Mouse (Mus musculus) liver, adult 2 months (tissue): Measurements from ENCODE around the gene Amigo3. TPM values are rescaled to one million over a fixed set of nuclear protein-coding genes. Genes with fewer than 3 reads are reported as not detected.
"Not testable (repeated sequence)": the region's sequence is repeated elsewhere in the genome, so short reads cannot be mapped to it uniquely, and the experiment has no call there.

Experiments used
- DNase-seq: peaks from one replicate; pipeline ENCODE4 v3.0.0-alpha.2; 2011; ENCODE audit warnings: low read depth, low spot score; ENCODE audit errors: extremely low read depth
- H3K27ac ChIP-seq: fragments of 200-500 bp; replicated peaks from 2 replicates; pipeline ENCODE4 v1.5.1; 2012; ENCODE audit warnings: low read depth, mild to moderate bottlenecking, control low read depth, inconsistent platforms, low read length; ENCODE audit not compliant: insufficient read depth
- H3K27me3 ChIP-seq: fragments of 200-500 bp; 2 replicates; pipeline ENCODE4 v1.6.1; 2012; ENCODE audit warnings: mild to moderate bottlenecking, moderate library complexity, low read length, inconsistent platforms; ENCODE audit not compliant: control insufficient read depth, insufficient read depth
- H3K36me3 ChIP-seq: fragments of 200-500 bp; 2 replicates; pipeline ENCODE4 v1.6.1; 2012; ENCODE audit warnings: low read length, inconsistent platforms; ENCODE audit not compliant: control insufficient read depth, insufficient read depth
- H3K4me1 ChIP-seq: fragments of 200-500 bp; 2 replicates; pipeline ENCODE4 v1.6.1; 2011; ENCODE audit warnings: low read length; ENCODE audit not compliant: control insufficient read depth, insufficient read depth
- H3K4me3 ChIP-seq: fragments of 200-500 bp; 2 replicates; pipeline ENCODE4 v1.5.1; 2011; ENCODE audit warnings: low read depth, mild to moderate bottlenecking, control low read depth, low read length, moderate library complexity; ENCODE audit not compliant: insufficient read depth
- H3K79me2 ChIP-seq: fragments of 200-500 bp; 2 replicates; pipeline ENCODE4 v1.6.1; 2012; ENCODE audit warnings: inconsistent platforms, mild to moderate bottlenecking, low read length, moderate library complexity; ENCODE audit not compliant: control insufficient read depth, insufficient read depth
- H3K9ac ChIP-seq: fragments of 200-500 bp; 2 replicates; pipeline ENCODE4 v1.6.1; 2012; ENCODE audit warnings: low read depth, mild to moderate bottlenecking, control low read depth, inconsistent platforms, low read length
- CTCF ChIP-seq: fragments of 200-500 bp; IDR thresholded peaks from 2 replicates; pipeline ENCODE4 v1.5.1; 2011; ENCODE audit warnings: low read depth, low read length, control low read depth
- POLR2A ChIP-seq: fragments of 200-500 bp; IDR thresholded peaks from 2 replicates; pipeline ENCODE4 v1.6.1; 2011; ENCODE audit warnings: low read length, control low read depth; ENCODE audit not compliant: insufficient read depth; ENCODE audit errors: extremely low read depth
- WGBS: fragments of 180-500 bp; shearing (Covaris S2); methylation state at CpG from one replicate; pipeline ENCODE4 v1.1.7; 2018; 5-methylcytosine and 5-hydroxymethylcytosine counted together
- polyA plus RNA-seq: library from polyadenylated mRNA; depleted of rRNA; stranded (reverse); fragments of >200 nt; gene quantifications from 2 replicates; pipeline ENCODE4 v1.2.3, GENCODE M21; 2012; rRNA removed
- total RNA-seq: library from RNA; depleted of rRNA; stranded (reverse); fragments of >200 nt; gene quantifications from 2 replicates; pipeline ENCODE4 v1.2.3, GENCODE M21; 2014; rRNA removed

Gene Amigo3
- total RNA-seq (0.37 and 0.47 TPM in 2 replicates), polyA plus RNA-seq (1.2 and 2.8 TPM in 2 replicates)

DNA sequence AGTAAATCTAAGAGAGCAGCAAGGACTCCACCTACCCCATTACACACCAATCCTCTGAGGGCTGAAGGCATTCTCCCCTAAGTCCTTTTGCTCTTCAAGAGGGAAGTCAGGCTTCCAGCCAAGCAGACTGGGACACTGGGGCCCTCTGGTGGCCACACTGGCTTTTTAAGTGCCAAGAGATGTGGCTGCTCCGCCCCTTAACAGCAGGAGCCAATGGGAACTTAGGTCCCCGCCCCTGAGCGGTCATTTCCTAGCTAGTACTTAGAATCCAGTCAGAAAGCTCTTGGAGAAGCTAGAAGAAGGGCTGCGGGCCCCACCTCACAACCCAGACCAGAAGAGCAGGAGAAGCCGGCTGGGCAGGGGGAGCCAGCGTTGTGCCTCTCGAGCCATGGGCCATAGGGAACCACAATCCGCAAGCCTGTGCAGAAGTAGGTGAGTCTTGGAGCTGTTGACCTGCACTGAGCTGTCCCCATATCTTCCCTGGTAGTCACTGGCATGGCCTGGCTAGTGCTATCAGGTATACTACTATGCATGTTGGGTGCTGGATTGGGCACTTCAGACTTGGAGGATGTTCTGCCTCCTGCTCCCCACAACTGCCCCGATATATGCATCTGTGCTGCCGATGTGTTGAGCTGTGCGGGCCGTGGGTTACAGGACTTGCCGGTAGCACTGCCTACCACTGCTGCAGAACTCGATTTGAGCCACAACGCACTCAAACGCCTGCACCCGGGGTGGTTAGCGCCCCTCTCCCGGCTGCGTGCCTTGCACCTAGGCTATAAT is at the start of gene Amigo3:
Amigo3 (plus strand) TSS at position 275 of the 780 bp plus-strand sequence.
- Histone ChIP-seq H3K27ac (no peak within 1 kb of the TSS), H3K27me3 (no peaks in the 10 kb centered on the region), H3K79me2 (peaks cover 4% of the 10 kb centered on the region; the same call in 1 of the 2 replicates), H3K4me3 (no peak within 1 kb of the TSS), H3K4me1 (peaks cover 41% of the 10 kb centered on the region), H3K9ac (no peak within 1 kb of the TSS), H3K36me3 (peaks cover 3% of the 10 kb centered on the region; the same call in 1 of the 2 replicates)
- TF ChIP-seq POLR2A: no peak
- peak; percentile 92 for TF ChIP-seq CTCF
- WGBS: 55% methylated on average over 20 of the region's 20 CpGs
- DNase-seq: peak; percentile 89

DNA sequence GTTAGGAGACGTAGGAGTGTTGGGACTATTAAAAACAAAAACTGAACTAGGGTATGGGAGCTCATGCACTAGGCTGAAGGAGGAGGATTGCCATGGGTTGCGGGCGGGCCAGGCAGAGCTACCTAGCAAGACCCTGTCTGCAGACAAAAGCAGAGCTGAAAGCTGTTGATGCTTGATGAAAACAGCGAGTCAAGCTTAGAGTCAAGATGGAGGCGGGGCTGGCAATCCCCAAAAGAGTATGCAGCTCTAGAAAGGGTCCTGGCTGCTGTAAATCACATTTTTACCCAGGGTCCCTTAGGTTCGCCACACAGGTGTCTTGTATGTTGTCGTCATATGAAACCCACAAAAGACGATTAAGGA is 49.4 kb upstream of the Amigo3 start:
- Histone ChIP-seq H3K4me1 (peaks cover 19% of the 10 kb centered on the region), H3K27me3 (no peaks in the 10 kb centered on the region), H3K4me3 (peak overlapping the region; percentile 91; the same call in 1 of the 2 replicates), H3K79me2 (peaks cover 25% of the 10 kb centered on the region; the same call in 1 of the 2 replicates), H3K27ac (no peak overlapping the region; the same call in 1 of the 2 replicates), H3K36me3 (no peaks in the 10 kb centered on the region), H3K9ac (peak overlapping the region; percentile 58)
- TF ChIP-seq POLR2A (no peak), CTCF (no peak)
- 32% methylated on average over 8 of the region's 8 CpGs for WGBS
- no peak for DNase-seq

DNA sequence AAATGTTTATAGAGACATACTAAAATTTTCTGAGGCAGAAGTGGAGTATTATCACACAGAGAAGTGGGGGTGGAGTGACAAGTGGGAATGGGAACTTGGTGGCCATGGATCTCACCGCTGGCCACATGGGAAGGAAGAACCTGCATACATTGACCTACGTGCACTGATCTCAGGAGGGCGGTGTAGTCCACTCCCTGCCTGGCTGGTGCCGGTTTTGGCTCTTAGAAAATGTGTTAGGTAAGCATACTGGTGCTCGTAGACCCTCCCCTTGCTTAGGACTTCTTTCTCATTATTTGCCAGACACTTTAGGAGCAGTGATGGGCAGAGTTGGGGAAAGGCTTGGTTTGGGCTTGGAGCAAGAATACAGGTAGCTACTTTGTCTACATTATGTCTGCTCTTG is 44.9 kb upstream of the Amigo3 start:
- H3K4me3 ChIP-seq: no peak overlapping the region
- H3K27me3 ChIP-seq: no peaks in the 10 kb centered on the region
- no peak for DNase-seq
- no peaks in the 10 kb centered on the region for H3K36me3 ChIP-seq
- no peak overlapping the region for H3K9ac ChIP-seq
- TF ChIP-seq POLR2A (no peak), CTCF (no peak)
- H3K4me1 ChIP-seq: peaks cover 20% of the 10 kb centered on the region
- WGBS: 74% methylated on average over 5 of the region's 5 CpGs
- H3K79me2 ChIP-seq: peaks cover 32% of the 10 kb centered on the region; the same call in 1 of the 2 replicates
- H3K27ac ChIP-seq: no peak overlapping the region

DNA sequence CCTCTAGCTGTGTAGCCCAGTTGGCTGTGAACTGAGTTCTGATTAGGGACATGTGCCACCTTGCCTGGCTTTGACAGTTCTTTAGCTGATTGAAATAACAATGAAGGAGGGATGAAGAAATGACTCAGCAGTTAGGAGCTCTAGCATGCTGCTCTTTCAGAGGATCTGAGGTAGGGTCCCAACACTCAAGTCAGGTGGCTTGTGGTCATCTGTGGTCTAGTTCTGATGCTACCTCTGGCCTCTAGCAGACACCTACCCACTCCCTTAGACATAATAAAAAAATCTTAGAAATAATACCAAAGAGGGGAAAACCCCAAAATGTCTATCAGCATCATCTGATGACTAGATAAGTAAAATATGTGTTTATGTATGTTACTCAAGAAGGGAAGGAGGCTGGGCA is 42.6 kb upstream of the Amigo3 start:
- Histone ChIP-seq H3K79me2 (peaks cover 26% of the 10 kb centered on the region; the same call in 1 of the 2 replicates), H3K36me3 (0 out of 2 replicates have a peak, but pooled peaks cover 3% of the 10 kb centered on the region), H3K9ac (no peak overlapping the region), H3K27me3 (no peaks in the 10 kb centered on the region), H3K4me3 (no peak overlapping the region), H3K4me1 (peaks cover 8% of the 10 kb centered on the region), H3K27ac (no peak overlapping the region)
- no peak for DNase-seq
- no peak for TF ChIP-seq CTCF
- TF ChIP-seq POLR2A: no peak

DNA sequence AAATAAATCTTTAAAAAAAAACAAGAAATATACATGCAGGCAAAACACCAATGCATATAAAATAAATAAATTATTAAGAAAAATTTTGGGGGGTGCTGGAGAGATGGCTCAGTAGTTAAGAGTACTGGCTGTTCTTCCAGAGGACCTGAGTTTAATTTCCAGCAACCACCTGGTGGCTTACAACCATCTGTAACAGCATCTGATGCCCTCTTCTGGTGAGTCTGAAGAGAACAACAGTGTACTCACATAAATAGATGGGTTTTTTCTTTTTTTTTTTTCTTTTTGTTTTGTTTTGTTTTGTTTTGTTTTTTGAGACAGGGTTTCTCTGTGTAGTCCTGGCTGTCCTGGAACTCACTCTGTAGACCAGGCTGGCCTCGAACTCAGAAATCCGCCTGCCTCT is 39.4 kb upstream of the Amigo3 start:
- TF ChIP-seq CTCF: 0 out of 2 replicates have a peak, but pooled peaks have one; percentile 11
- H3K27me3 ChIP-seq, H3K27ac ChIP-seq, DNase-seq, H3K36me3 ChIP-seq, H3K4me3 ChIP-seq, H3K4me1 ChIP-seq, H3K9ac ChIP-seq: not testable (repeated sequence)
- H3K79me2 ChIP-seq: peaks cover 27% of the 10 kb centered on the region; the same call in 1 of the 2 replicates
- 100% methylated on average over 2 of the region's 2 CpGs for WGBS

DNA sequence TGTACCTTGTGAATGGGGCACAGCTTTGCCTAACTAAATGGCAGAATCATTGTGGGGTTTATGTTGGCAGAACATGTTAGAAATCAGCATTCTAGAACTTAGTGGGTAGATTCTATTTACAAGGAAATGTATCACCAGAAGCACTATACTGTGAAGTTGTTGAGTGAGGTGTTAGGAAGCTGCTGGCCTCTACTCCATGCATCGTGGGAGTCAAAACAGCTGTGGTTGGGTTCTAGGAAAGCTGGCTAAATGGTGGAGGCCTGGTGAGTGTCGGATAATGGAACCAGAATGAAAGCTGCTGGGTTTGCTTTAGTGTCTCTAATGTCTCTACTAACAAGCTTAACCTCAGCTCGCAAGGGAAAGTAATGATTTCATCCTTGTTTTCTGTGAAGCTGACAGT is 35.8 kb upstream of the Amigo3 start:
- TF ChIP-seq CTCF: no peak
- TF ChIP-seq POLR2A: no peak
- 91% methylated on average over 3 of the region's 3 CpGs for WGBS
- no peak overlapping the region for H3K9ac ChIP-seq
- H3K79me2 ChIP-seq: peaks cover 20% of the 10 kb centered on the region; the same call in 1 of the 2 replicates
- peaks cover 19% of the 10 kb centered on the region; the same call in 1 of the 2 replicates for H3K4me1 ChIP-seq
- no peak overlapping the region for H3K4me3 ChIP-seq
- no peak for DNase-seq
- H3K36me3 ChIP-seq: peaks cover 6% of the 10 kb centered on the region; the same call in 1 of the 2 replicates
- no peak overlapping the region for H3K27ac ChIP-seq
- no peaks in the 10 kb centered on the region for H3K27me3 ChIP-seq
